Mouse (Mus musculus): ENCODE results near the gene Dhx33. TPM values are rescaled to one million over a fixed set of nuclear protein-coding genes. Genes with fewer than 3 reads are reported as not detected.
A peak's percentile ranks its signal among the peaks of the same experiment; 100 is the strongest.

Gene Dhx33
- total and polyA plus RNA-seq, 3 experiments, result 8.5 to 12.9 (median 10.2) TPM

DNA sequence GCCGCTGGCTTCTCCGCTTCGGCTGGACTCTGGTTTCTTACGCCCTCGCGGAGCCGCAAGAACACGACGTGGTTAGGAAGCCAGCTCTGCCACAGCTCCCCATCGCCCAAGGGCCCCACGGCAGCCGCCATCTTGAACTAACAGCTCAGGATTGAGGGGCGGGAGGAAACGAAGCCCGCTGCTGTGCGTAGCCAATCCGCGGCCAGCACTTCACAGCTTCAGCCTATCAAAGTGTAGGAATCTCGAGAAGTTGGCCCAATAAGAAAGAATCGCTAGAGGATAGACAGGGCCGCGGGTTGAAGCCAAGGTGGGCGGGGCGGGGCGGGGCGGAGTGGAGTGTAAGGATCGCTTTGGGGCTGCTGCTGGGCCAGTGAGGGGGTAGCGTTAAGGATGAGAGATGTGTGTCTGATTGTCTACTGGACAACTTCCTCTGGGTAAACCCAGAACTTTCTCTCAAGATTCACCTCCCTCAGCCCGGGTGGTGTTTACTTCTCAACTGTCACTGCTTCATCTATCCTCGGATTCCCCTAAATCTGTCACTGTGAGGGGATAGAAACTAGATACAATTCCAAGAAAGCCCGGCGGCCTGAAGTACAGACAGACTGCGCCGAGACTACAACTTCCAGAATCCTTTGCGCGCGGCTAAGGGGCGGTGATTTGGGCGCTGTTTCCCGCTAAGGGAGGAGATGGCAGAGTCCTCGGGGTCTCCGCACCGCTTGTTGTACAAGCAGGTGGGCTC, 34.2 kb downstream of the Dhx33 start, which contains the start of the genes Nup88 and Rpain:
Gene Nup88, minus strand, starts transcription at position 153 of the 739 bp plus-strand sequence.
Gene Rpain, plus strand, starts transcription at position 393 of the 739 bp plus-strand sequence.
- intact Hi-C loops (cut with DNase I), result loop anchor here (1.0 kb wide), 1 partner anchor 49 kb away; the partner anchor contains the start of genes Derl2 and Mis12
- H3K9ac ChIP-seq (ENCODE audit: low read depth, low read length), result peak within 1 kb of the TSS; percentile 91
- peaks cover 8% of the 10 kb centered on the region for H3K4me1 ChIP-seq (ENCODE audit: control insufficient read depth, insufficient read depth, low read length)
- H3K27ac ChIP-seq, result peak within 1 kb of the TSS; percentile 94
- H3K79me2 ChIP-seq (replicated peaks; ENCODE audit: control insufficient read depth, insufficient read depth, low read length), result peaks cover 2% of the 10 kb centered on the region; the same call in 1 of the 2 replicates
- TF ChIP-seq POLR2A (IDR thresholded peaks at IDR 0.05; ENCODE audit: insufficient read depth, low read depth, low read length), result peak; percentile 84
- TF ChIP-seq EP300 (IDR thresholded peaks at IDR 0.05; ENCODE audit: insufficient read depth, low read depth, low read length), result 0 out of 2 replicates have a peak, but pooled peaks have one; percentile 39
- TF ChIP-seq CTCF (IDR thresholded peaks at IDR 0.05), result no peak
- DNase-seq, result peak; percentile 91 to 95
- H3K36me3 ChIP-seq (ENCODE audit: control insufficient read depth, insufficient read depth, low read length), result peaks cover 12% of the 10 kb centered on the region
- WGBS, result under 1% methylated on average over 43 of the region's 43 CpGs
- H3K27me3 ChIP-seq (ENCODE audit: control insufficient read depth, insufficient read depth, low read length), result no peaks in the 10 kb centered on the region
- peak within 1 kb of the TSS; percentile 91 for H3K4me3 ChIP-seq

DNA sequence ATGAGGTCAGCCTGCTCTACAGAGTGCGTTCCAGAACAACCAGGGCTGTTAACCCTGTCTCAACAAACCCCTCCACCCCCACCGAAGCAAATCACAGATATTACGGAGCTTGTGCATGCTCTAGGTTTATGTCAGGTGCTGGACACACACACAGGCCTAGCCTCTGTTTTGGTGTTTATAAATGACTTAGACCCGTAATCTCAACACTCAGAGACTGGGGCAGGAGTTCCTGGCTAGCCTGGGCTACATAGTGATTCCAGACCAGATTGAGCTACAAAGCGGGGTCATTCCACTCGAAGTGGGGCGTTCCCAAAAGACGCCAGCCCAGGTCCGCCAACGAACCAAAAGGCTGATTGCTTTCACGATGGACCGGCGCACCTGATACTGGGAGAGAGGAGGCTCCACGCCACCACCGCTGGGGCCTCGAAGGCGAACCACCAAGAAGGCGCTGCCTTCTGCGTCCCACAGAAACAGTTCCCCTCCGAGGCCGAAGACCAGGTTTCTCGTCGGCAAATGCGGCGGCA, 34.9 kb downstream of the Dhx33 start:
- no peak for DNase-seq
- no peak for TF ChIP-seq CTCF (IDR thresholded peaks at IDR 0.05)
- TF ChIP-seq EP300 (IDR thresholded peaks at IDR 0.05; ENCODE audit: insufficient read depth, low read depth, low read length), result no peak
- TF ChIP-seq POLR2A (IDR thresholded peaks at IDR 0.05; ENCODE audit: insufficient read depth, low read depth, low read length), result no peak
- Histone ChIP-seq H3K27me3 (ENCODE audit: control insufficient read depth, insufficient read depth, low read length) (no peaks in the 10 kb centered on the region), H3K36me3 (ENCODE audit: control insufficient read depth, insufficient read depth, low read length) (peaks cover 12% of the 10 kb centered on the region), H3K4me1 (ENCODE audit: control insufficient read depth, insufficient read depth, low read length) (peaks cover 8% of the 10 kb centered on the region), H3K27ac (peak overlapping the region; percentile 91), H3K79me2 (replicated peaks; ENCODE audit: control insufficient read depth, insufficient read depth, low read length) (peaks cover 3% of the 10 kb centered on the region; the same call in 1 of the 2 replicates), H3K9ac (ENCODE audit: low read depth, low read length) (peak overlapping the region; percentile 91), H3K4me3 (peak overlapping the region; percentile 91)
- WGBS, result 1% methylated on average over 25 of the region's 25 CpGs
- intact Hi-C loops (cut with DNase I), result no loop called here

DNA sequence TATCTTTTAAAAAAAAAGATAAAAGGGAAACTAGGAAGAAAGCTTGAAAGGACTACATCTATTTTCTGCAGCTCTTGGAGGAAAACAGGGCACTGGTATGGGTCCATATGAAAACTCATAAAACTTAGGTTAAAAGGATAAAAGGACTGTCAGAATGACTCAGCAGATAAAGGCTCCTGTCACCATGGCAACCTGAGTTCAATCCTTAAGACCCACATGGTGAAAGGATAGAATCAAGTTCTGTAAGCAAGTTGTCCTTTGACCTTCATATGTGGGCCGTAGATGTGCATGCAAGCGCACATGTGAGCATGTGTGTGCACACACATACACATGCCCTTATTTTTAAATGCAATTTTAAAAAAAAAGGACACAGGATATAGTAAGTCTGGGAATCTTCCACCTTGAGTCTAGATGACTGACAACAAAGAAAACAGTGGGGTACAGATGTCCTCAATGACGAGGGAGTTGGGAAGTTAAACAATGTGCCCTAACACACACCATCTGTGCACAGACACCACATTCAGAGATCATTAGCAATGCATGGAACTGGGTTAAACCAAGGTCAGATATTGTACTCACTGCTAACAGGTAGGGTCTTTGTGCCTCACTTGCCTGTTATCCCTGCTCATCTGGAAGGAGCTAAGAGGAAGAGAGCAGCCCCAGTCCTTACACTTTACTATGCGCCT, 39.9 kb downstream of the Dhx33 start:
- H3K27me3 ChIP-seq (ENCODE audit: control insufficient read depth, insufficient read depth, low read length), result no peaks in the 10 kb centered on the region
- DNase-seq, result no peak
- intact Hi-C loops (cut with DNase I), result no loop called here
- H3K9ac ChIP-seq (ENCODE audit: low read depth, low read length), result no peak overlapping the region
- H3K79me2 ChIP-seq (replicated peaks; ENCODE audit: control insufficient read depth, insufficient read depth, low read length), result peaks cover 3% of the 10 kb centered on the region; the same call in 1 of the 2 replicates
- WGBS, result 83% methylated on average over 4 of the region's 4 CpGs
- peaks cover 19% of the 10 kb centered on the region for H3K36me3 ChIP-seq (ENCODE audit: control insufficient read depth, insufficient read depth, low read length)
- peaks cover 5% of the 10 kb centered on the region for H3K4me1 ChIP-seq (ENCODE audit: control insufficient read depth, insufficient read depth, low read length)
- no peak for TF ChIP-seq CTCF (IDR thresholded peaks at IDR 0.05)
- no peak for TF ChIP-seq EP300 (IDR thresholded peaks at IDR 0.05; ENCODE audit: insufficient read depth, low read depth, low read length)
- no peak for TF ChIP-seq POLR2A (IDR thresholded peaks at IDR 0.05; ENCODE audit: insufficient read depth, low read depth, low read length)
- no peak overlapping the region for H3K4me3 ChIP-seq
- no peak overlapping the region for H3K27ac ChIP-seq

DNA sequence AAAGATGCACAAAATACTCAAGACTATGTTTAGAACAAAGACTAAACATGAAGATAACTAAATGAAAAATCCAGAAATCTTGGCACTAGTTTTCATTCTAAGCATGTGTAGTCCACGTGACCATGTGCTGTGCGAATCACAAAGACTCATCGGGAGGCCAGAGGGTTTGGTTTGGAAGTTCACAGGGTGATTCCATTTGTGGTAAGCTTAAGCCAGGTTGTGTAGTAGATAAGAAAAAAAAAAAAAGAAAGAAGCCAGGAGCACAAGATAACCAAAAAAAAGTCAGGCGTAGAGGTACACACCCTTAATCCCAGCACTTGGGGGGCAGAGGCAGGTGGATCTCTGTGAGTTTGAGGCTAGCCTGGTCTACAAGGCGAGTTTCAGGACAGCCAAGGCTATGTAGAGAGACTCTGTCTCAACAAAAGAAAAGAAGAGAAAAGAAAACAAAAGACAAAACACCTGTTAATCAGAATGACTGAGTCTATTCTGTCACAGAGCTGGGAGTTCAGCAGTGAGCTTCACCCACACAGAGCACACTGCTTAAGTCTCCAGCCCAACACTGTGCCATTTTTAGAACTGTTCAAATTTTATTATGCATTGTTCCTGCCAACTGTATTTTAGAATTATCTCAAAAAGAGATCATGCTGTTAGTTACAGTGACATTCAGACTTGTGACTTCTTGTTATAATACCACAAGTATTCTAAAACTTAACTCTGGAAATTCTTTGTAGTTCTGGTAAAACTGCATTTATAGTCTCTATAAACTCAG, 43.3 kb downstream of the Dhx33 start:
- H3K27ac ChIP-seq, result no peak overlapping the region
- no peak for DNase-seq
- TF ChIP-seq POLR2A (IDR thresholded peaks at IDR 0.05; ENCODE audit: insufficient read depth, low read depth, low read length), result no peak
- no peak for TF ChIP-seq CTCF (IDR thresholded peaks at IDR 0.05)
- TF ChIP-seq EP300 (IDR thresholded peaks at IDR 0.05; ENCODE audit: insufficient read depth, low read depth, low read length), result no peak
- intact Hi-C loops (cut with DNase I), result no loop called here
- no peaks in the 10 kb centered on the region for H3K4me1 ChIP-seq (ENCODE audit: control insufficient read depth, insufficient read depth, low read length)
- WGBS, result 92% methylated on average over 5 of the region's 5 CpGs
- peaks cover 16% of the 10 kb centered on the region for H3K36me3 ChIP-seq (ENCODE audit: control insufficient read depth, insufficient read depth, low read length)
- no peaks in the 10 kb centered on the region for H3K27me3 ChIP-seq (ENCODE audit: control insufficient read depth, insufficient read depth, low read length)
- H3K79me2 ChIP-seq (replicated peaks; ENCODE audit: control insufficient read depth, insufficient read depth, low read length), result peaks cover 2% of the 10 kb centered on the region; the same call in 1 of the 2 replicates
- H3K4me3 ChIP-seq, result no peak overlapping the region
- H3K9ac ChIP-seq (ENCODE audit: low read depth, low read length), result no peak overlapping the region

DNA sequence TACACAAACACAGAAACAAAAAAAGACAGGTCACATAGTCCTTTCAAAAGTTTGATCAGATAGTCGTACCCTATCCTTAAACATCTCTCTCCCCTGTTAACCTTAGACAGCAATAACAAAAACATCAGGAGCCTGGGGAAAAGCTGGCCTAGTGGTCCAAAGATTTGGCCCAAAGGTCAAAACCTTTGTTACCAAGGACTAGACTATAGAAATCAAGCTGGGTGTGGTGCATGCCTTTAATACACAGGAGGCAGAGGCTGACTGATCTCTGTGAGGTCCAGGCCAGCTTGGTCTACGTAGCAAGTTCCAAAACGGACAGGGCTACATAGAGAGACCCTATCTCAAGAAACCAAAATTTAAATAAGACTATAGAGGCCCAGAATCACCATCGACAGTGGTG, 49.5 kb downstream of the Dhx33 start:
- peaks cover 9% of the 10 kb centered on the region for H3K36me3 ChIP-seq (ENCODE audit: control insufficient read depth, insufficient read depth, low read length)
- no peak for DNase-seq
- no peak overlapping the region for H3K4me3 ChIP-seq
- no peak overlapping the region for H3K27ac ChIP-seq
- no peaks in the 10 kb centered on the region for H3K27me3 ChIP-seq (ENCODE audit: control insufficient read depth, insufficient read depth, low read length)
- no peaks in the 10 kb centered on the region for H3K4me1 ChIP-seq (ENCODE audit: control insufficient read depth, insufficient read depth, low read length)
- intact Hi-C loops (cut with DNase I), result no loop called here
- TF ChIP-seq EP300 (IDR thresholded peaks at IDR 0.05; ENCODE audit: insufficient read depth, low read depth, low read length) (no peak), CTCF (IDR thresholded peaks at IDR 0.05) (no peak), POLR2A (IDR thresholded peaks at IDR 0.05; ENCODE audit: insufficient read depth, low read depth, low read length) (no peak)
- no peaks in the 10 kb centered on the region for H3K79me2 ChIP-seq (replicated peaks; ENCODE audit: control insufficient read depth, insufficient read depth, low read length)
- 90% methylated on average over 4 of the region's 4 CpGs for WGBS
- no peak overlapping the region for H3K9ac ChIP-seq (ENCODE audit: low read depth, low read length)

All from heart, adult 2 months (tissue).